Mouse (Mus musculus): ENCODE results near the gene Zcchc10.
"Not testable (repeated sequence)": the region's sequence is repeated elsewhere in the genome, so short reads cannot be mapped to it uniquely, and the experiment has no call there.

Zcchc10 gene

DNA sequence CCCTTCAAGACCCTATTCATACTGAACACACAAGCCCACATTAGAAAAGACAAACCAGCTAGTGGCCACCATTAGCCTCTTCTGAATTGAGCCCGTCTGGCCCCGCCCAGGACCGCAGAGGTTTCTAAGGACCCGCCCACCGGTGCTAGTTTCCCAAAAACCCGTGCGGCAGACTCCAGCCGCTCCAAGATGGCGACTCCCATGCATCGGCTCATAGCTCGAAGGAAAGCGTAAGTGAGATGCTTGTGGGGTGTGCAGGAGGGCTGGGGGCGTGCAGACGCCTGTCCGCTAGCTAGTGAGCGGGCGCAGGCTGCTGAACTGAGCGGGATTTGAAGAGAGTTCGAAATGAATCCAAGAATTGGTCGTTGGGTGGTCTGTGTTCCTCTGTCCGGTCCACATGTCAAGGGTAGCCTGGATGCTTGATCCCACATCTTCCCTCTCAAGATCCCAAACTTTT is at the start of gene Zcchc10:
Gene Zcchc10, plus strand, starts transcription at position 168 of the 457 bp plus-strand sequence.
- DNase-seq (ENCODE audit: low read depth, low spot score), result peak; percentile 94

- DNase-seq (ENCODE audit: low read depth, low spot score), result no peak
Measured at GRCm38 (mm10) chr11:53275358-53275757, 49.1 kb upstream of the Zcchc10 start.

- DNase-seq (ENCODE audit: low read depth, low spot score), result no peak
Measured at GRCm38 (mm10) chr11:53278411-53278810, 46.1 kb upstream of the Zcchc10 start.

- no peak for DNase-seq (ENCODE audit: low read depth, low spot score)
Measured at GRCm38 (mm10) chr11:53285885-53286284, 38.6 kb upstream of the Zcchc10 start.

DNA sequence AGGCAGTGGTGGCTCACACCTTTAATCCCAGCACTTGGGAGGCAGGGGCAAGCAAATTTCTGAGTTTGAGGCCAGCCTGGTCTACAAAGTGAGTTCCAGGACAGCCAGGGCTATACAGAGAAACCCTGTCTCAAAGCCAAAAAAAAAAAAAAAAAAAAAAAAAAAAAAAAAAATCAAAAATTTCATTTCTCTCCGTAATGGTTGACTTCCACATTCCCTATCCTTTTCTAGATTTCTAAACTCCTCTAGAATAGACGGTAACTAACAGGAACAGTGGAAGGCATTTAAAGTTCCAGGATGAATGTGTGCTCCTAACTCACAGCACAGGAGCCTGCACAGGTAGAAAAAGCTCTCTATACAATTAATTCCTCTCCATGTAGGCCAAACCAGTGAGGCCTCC is 34.3 kb upstream of the Zcchc10 start:
- DNase-seq (ENCODE audit: low read depth, low spot score), result not testable (repeated sequence)

DNA sequence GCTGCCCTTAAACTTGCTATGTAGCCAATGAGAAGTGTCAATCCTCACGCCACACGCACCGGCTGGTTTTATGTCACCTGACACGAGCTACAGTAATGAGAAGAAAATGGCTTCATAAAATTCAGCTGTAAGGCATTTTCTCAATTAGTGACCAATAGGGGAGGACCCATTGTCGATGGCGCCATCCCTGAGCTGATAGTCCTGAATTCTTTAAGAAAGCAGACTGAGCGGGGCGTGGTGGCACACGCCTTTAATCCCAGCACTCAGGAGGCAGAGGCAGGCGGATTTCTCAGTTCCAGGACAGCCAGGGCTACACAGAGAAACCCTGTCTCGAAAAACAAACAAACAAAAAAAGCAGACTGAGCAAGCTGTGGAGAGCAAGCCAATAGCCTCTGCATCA is 33.6 kb upstream of the Zcchc10 start:
- DNase-seq (ENCODE audit: low read depth, low spot score), result no peak

- no peak for DNase-seq (ENCODE audit: low read depth, low spot score)
Measured at GRCm38 (mm10) chr11:53294441-53294840, 30.0 kb upstream of the Zcchc10 start.

- no peak for DNase-seq (ENCODE audit: low read depth, low spot score)
Measured at GRCm38 (mm10) chr11:53296880-53297279, 27.6 kb upstream of the Zcchc10 start.

DNA sequence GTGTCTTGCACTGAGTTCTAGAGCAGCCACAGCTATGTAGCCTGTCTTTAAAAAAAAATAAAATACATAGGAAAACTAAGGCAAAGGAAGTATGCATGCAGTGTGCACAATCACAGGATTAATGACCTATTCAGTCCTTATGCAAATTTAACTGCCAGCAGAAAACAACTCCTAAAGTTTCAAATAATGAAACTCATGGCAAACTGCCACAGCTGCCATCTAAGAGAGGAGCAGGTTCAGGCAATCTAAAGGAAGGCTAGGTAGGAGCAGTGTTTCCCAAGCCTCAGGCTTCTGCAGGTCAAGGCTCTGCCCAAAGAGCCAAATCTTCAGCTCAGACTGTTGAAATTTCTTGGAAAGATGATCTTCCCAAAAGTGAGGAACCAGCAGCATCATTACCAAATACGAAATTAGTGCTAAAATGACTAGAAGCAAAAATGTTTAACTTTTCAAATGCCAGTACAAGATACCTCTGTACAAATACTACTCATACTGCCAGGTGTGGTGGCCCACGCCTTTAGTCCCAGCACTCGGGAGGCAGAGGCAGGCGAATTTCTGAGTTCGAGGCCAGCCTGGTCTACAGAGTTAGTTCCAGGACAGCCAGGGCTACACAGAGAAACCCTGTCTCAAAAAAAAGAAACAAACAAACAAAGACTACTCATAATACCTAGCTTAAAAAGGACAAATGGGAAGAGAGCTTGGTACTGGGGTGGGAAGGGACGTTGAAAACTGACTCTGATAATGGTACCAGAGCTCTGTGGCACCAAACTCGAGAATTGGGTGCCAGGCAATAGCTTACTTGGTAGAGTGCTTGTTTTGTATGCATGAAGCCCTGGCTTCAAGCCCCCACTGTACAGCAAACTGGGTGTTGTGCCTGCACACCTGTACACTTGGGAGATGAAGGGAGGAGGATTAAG is 26.3 kb upstream of the Zcchc10 start:
- no peak for DNase-seq (ENCODE audit: low read depth, low spot score)

- DNase-seq (ENCODE audit: low read depth, low spot score), result peak; percentile 42
Measured at GRCm38 (mm10) chr11:53299551-53300329, 24.7 kb upstream of the Zcchc10 start.

GRCm38 (mm10) chr11:53300330-53301166 is 23.9 kb upstream of the Zcchc10 start, which contains the start of gene Hspa4:
Gene Hspa4 (minus strand): TSS chr11:53300457.
- peak; percentile 100 for DNase-seq (ENCODE audit: low read depth, low spot score)

GRCm38 (mm10) chr11:53301167-53301515 is 23.3 kb upstream of the Zcchc10 start:
- DNase-seq (ENCODE audit: low read depth, low spot score), result no peak

- DNase-seq (ENCODE audit: low read depth, low spot score), result no peak
Measured at GRCm38 (mm10) chr11:53304044-53304840, 20.2 kb upstream of the Zcchc10 start.

- peak; percentile 42 for DNase-seq (ENCODE audit: low read depth, low spot score)
Measured at GRCm38 (mm10) chr11:53306965-53307364, 17.5 kb upstream of the Zcchc10 start.

DNA sequence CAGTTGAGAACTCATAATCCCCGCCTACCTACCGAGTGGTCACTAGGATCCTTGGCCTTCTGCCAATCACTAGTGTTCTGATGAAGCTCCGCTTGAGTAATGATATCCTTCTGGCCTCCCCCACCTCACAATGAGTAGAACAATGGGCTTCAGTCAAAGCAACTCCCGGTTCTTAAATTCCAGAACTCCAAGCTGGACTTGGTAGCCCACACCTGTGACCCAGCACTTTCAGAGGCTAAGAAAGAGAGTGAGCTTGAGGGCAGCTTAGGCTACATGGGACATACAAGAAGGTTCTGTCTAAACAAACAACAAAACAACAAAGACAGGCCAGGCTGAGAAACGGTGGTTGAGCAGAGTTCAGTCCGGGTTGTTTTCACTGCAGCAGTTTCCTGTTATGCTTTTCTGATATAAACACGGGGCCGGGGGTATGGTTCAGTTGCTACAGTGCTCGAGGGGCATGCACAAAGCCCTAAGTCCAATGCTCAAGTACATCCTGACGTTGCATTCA is 16.9 kb upstream of the Zcchc10 start:
- DNase-seq (ENCODE audit: low read depth, low spot score), result no peak

DNA sequence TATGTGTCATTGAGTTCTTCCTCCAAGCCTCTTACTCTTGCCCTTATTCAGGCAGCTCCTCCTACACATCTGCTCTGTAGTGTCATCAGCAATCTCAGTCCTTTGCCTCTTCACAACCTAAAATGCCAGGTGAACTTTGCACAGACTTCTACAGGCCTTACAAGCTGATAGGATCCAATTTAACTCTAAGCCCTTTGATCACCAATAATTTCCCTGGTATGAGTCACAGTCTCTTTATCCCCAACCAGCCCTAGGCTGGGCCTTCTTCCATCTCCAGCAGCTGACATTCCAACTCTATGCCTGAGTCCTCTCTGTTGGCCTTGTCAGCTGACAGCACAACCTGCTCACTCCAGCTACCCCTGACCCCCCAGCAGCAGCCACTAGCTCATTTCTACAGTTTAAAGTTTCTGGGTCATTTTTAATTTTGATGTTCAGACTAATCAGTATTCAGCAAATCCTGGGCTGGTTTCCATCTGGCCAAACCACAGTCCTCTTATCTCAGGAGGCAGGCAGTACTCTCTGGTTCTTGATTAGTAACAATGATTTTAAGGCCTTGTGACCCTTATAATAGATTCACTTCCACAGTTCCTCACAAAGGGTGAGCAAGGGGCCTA is 16.1 kb upstream of the Zcchc10 start:
- peak; percentile 14 for DNase-seq (ENCODE audit: low read depth, low spot score)

DNA sequence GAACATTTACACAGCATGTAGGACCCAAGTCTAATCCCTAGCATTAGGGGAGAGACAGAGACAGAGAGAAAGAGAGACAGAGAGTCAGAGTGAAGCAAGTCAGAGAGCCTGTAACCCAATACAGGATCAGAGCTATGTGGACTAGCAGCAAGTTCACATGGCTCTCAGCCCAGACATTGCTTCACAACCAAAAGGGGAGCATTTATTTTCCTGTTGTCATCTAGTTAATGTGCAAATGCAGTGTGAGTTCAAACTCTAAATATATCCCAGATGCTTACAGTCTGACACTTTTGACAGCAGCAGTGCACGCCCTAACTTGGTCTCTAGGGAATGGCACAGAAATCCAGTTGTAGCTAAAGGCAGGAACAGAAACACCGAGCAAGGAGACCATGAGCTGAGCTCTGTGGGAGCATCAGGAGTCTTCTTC is 15.6 kb upstream of the Zcchc10 start:
- DNase-seq (ENCODE audit: low read depth, low spot score), result peak; percentile 54

GRCm38 (mm10) chr11:53311385-53311784 is 13.1 kb upstream of the Zcchc10 start:
- DNase-seq (ENCODE audit: low read depth, low spot score), result no peak

DNA sequence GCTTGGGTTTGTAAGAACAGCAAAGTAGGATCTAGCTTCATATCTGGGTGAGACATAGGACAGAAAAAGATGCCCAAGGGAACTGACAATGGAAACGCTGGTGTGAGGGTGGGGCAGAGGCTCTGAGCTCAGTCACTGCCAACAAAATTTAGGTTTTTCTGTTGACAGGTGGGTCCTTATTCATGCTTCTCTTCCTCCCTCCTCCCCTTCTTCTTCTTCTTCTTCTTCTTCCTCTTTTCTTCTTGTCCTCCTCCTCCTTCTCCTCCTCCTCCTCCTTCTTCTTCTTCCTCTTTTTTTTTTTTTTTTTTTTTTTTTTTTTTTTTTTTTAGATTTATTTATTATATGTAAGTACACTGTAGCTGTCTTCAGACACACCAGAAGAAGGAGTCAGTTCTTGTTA is 11.7 kb upstream of the Zcchc10 start:
- not testable (repeated sequence) for DNase-seq (ENCODE audit: low read depth, low spot score)

DNA sequence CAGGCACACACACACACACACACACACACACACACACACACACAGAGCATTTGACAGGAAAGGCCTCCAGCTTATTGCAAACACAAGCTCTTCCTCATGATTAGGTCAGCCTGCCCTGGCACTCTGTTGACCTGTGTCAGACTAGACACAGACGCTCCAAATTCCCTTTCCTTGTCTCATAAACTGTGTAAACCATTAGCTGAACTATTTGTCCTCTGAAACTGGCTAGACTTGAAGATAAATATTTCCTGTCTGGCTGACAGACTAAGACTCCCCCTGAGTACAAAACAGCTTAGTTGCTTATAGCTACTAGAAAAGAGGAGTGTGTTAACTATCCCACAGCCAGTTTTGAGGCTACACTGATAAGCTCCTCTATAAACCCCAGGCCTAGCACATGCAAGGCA is 9.7 kb upstream of the Zcchc10 start:
- DNase-seq (ENCODE audit: low read depth, low spot score), result no peak
